Mouse (Mus musculus): ENCODE data around the gene Myl9. TPM values are rescaled to one million over a fixed set of nuclear protein-coding genes. Genes with fewer than 3 reads are reported as not detected.

The Myl9 gene
- polyA plus RNA-seq, 1 experiment from 2014 or later, result 1,736 TPM

DNA sequence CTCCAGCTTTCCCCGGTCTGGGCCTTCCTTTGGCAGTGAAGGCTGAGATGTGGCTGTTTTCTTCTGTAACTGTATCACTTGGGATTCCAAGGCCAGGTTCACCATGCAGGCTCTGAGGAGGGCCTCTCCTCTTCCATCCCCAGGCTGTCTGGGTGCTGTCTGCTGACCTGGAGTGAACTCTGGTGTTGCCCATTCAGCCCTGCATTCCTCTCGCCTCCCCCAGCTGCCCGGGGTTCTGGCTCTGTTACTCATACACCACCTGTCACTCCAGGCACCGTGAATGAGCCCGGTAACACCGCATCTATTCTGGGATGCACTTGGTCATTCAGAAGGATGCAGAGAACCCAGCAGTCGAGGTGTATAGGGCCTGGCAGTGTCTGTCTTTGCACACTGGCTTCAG lies 38.4 kb upstream of the Myl9 start:
- 23% methylated on average over 7 of the region's 7 CpGs for WGBS

GRCm38 (mm10) chr2:156737976-156738375 lies 37.2 kb upstream of the Myl9 start:
- peaks cover 19% of the 10 kb centered on the region; the same call in 1 of the 2 replicates for H3K4me1 ChIP-seq (ENCODE audit: control insufficient read depth, insufficient read depth, low read length)

More for the DNA sequence above, 38.4 kb upstream of the Myl9 start:
- Histone ChIP-seq H3K4me2 (replicated peaks; ENCODE audit: low read depth, low read length) (no peak overlapping the region), H3K27me3 (ENCODE audit: control insufficient read depth, insufficient read depth, low read length) (no peaks in the 10 kb centered on the region), H3K4me1 (ENCODE audit: control insufficient read depth, insufficient read depth, low read length) (peaks cover 18% of the 10 kb centered on the region), H3K9me3 (ENCODE audit: control insufficient read depth, low read depth, low read length) (no peaks in the 10 kb centered on the region), H3K4me3 (ENCODE audit: low read depth, low read length) (no peak overlapping the region), H3K27ac (ENCODE audit: low read length) (no peak overlapping the region), H3K9ac (replicated peaks; ENCODE audit: low read depth, low read length) (no peak overlapping the region), H3K36me3 (ENCODE audit: control insufficient read depth, insufficient read depth, low read length) (no peaks in the 10 kb centered on the region)
- ATAC-seq (ENCODE audit: insufficient number of reproducible peaks, insufficient read depth, low FRiP score, low read depth), result no peak

DNA sequence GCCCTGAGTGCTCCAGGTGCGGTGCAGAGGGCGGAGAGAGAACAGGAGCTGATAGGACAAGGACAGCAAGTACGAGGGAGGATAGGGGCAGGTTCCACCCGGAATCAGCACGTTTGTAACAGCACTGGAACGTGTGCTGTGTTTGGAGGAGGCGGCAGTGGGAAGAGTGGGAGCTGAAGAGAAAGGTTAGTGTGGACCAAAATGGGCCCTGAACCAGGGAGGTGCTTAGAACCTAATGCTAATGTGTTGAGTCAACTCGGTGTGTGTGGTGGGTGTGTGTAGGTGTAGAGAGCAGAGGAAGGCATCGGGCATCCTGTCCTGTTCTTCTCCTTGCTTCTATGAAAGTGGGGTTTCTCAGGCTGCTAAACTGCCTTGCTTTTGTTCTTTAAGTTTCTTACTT lies 34.0 kb upstream of the Myl9 start:
- no peak overlapping the region for H3K9ac ChIP-seq (replicated peaks; ENCODE audit: low read depth, low read length)
- H3K9me3 ChIP-seq (ENCODE audit: control insufficient read depth, low read depth, low read length), result no peaks in the 10 kb centered on the region
- 69% methylated on average over 9 of the region's 9 CpGs for WGBS
- H3K36me3 ChIP-seq (ENCODE audit: control insufficient read depth, insufficient read depth, low read length), result peaks cover 2% of the 10 kb centered on the region
- H3K27me3 ChIP-seq (ENCODE audit: control insufficient read depth, insufficient read depth, low read length), result no peaks in the 10 kb centered on the region
- no peak overlapping the region for H3K27ac ChIP-seq (ENCODE audit: low read length)
- no peak overlapping the region for H3K4me2 ChIP-seq (replicated peaks; ENCODE audit: low read depth, low read length)
- peaks cover 19% of the 10 kb centered on the region; the same call in 1 of the 2 replicates for H3K4me1 ChIP-seq (ENCODE audit: control insufficient read depth, insufficient read depth, low read length)
- no peak overlapping the region for H3K4me3 ChIP-seq (ENCODE audit: low read depth, low read length)
- ATAC-seq (ENCODE audit: insufficient number of reproducible peaks, insufficient read depth, low FRiP score, low read depth), result no peak

More at GRCm38 (mm10) chr2:156737976-156738375, 37.2 kb upstream of the Myl9 start:
- Histone ChIP-seq H3K36me3 (ENCODE audit: control insufficient read depth, insufficient read depth, low read length) (no peaks in the 10 kb centered on the region), H3K27me3 (ENCODE audit: control insufficient read depth, insufficient read depth, low read length) (no peaks in the 10 kb centered on the region), H3K27ac (ENCODE audit: low read length) (no peak overlapping the region), H3K4me2 (replicated peaks; ENCODE audit: low read depth, low read length) (no peak overlapping the region), H3K9ac (replicated peaks; ENCODE audit: low read depth, low read length) (no peak overlapping the region), H3K4me3 (ENCODE audit: low read depth, low read length) (no peak overlapping the region), H3K9me3 (ENCODE audit: control insufficient read depth, low read depth, low read length) (no peaks in the 10 kb centered on the region)
- no peak for ATAC-seq (ENCODE audit: insufficient number of reproducible peaks, insufficient read depth, low FRiP score, low read depth)
- 69% methylated on average over 7 of the region's 7 CpGs for WGBS

GRCm38 (mm10) chr2:156741998-156742397 lies 33.2 kb upstream of the Myl9 start:
- H3K9ac ChIP-seq (replicated peaks; ENCODE audit: low read depth, low read length), result no peak overlapping the region

DNA sequence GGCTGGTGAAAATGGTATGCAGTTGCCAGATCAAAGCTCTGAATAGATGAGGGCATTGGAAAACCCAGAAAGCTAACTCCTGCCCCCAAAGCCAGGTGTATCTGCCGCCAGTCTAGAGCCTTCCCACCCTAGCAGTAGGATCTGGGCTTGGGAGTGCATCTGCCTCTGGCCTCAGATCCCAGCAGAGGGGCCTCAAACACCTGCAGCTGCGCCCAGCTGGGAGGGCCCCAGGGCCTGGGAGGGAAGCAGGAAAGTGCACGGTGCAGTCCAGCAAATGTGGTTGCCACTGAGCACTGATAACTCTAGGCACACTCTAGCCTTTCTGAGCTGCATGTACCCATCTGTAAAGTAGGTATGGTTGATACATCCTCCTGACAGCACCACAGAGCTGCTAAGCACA lies 32.0 kb upstream of the Myl9 start:
- Histone ChIP-seq H3K9ac (replicated peaks; ENCODE audit: low read depth, low read length) (no peak overlapping the region), H3K4me2 (replicated peaks; ENCODE audit: low read depth, low read length) (no peak overlapping the region), H3K4me1 (ENCODE audit: control insufficient read depth, insufficient read depth, low read length) (0 out of 2 replicates have a peak, but pooled peaks cover 11% of the 10 kb centered on the region), H3K36me3 (ENCODE audit: control insufficient read depth, insufficient read depth, low read length) (peaks cover 20% of the 10 kb centered on the region), H3K9me3 (ENCODE audit: control insufficient read depth, low read depth, low read length) (no peaks in the 10 kb centered on the region), H3K4me3 (ENCODE audit: low read depth, low read length) (no peak overlapping the region), H3K27me3 (ENCODE audit: control insufficient read depth, insufficient read depth, low read length) (no peaks in the 10 kb centered on the region), H3K27ac (ENCODE audit: low read length) (no peak overlapping the region)
- no peak for ATAC-seq (ENCODE audit: insufficient number of reproducible peaks, insufficient read depth, low FRiP score, low read depth)
- WGBS, result 50% methylated on average over 3 of the region's 3 CpGs

More at GRCm38 (mm10) chr2:156741998-156742397, 33.2 kb upstream of the Myl9 start:
- H3K4me1 ChIP-seq (ENCODE audit: control insufficient read depth, insufficient read depth, low read length), result 0 out of 2 replicates have a peak, but pooled peaks cover 11% of the 10 kb centered on the region
- WGBS, result 44% methylated on average over 4 of the region's 4 CpGs
- H3K27me3 ChIP-seq (ENCODE audit: control insufficient read depth, insufficient read depth, low read length), result no peaks in the 10 kb centered on the region
- no peak overlapping the region for H3K4me2 ChIP-seq (replicated peaks; ENCODE audit: low read depth, low read length)
- peaks cover 9% of the 10 kb centered on the region for H3K36me3 ChIP-seq (ENCODE audit: control insufficient read depth, insufficient read depth, low read length)
- ATAC-seq (ENCODE audit: insufficient number of reproducible peaks, insufficient read depth, low FRiP score, low read depth), result no peak
- no peaks in the 10 kb centered on the region for H3K9me3 ChIP-seq (ENCODE audit: control insufficient read depth, low read depth, low read length)
- H3K27ac ChIP-seq (ENCODE audit: low read length), result no peak overlapping the region
- H3K4me3 ChIP-seq (ENCODE audit: low read depth, low read length), result no peak overlapping the region

DNA sequence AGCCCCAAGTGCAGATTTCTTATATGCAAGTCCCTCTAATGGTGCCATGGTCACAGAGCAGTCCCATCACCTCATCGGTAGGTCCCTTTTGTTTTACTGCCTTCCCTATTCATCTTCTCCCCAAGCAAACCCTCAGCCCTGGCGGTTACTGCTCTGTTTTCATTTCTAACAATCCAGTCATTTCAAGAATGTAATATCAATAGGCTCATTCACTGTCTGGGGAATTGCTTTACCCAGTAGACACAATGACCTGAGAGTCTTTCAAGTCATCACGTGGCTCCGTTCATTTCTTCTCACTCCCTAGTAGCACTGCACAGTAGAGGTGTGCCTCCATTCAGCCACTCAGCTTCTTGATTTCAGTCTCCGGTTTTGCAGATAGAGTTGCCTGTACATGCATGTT lies 30.8 kb upstream of the Myl9 start:
- Histone ChIP-seq H3K27ac (ENCODE audit: low read length) (no peak overlapping the region), H3K36me3 (ENCODE audit: control insufficient read depth, insufficient read depth, low read length) (peaks cover 31% of the 10 kb centered on the region), H3K27me3 (ENCODE audit: control insufficient read depth, insufficient read depth, low read length) (no peaks in the 10 kb centered on the region), H3K4me3 (ENCODE audit: low read depth, low read length) (no peak overlapping the region), H3K9me3 (ENCODE audit: control insufficient read depth, low read depth, low read length) (no peaks in the 10 kb centered on the region), H3K4me2 (replicated peaks; ENCODE audit: low read depth, low read length) (no peak overlapping the region), H3K4me1 (ENCODE audit: control insufficient read depth, insufficient read depth, low read length) (0 out of 2 replicates have a peak, but pooled peaks cover 11% of the 10 kb centered on the region), H3K9ac (replicated peaks; ENCODE audit: low read depth, low read length) (no peak overlapping the region)
- ATAC-seq (ENCODE audit: insufficient number of reproducible peaks, insufficient read depth, low FRiP score, low read depth), result no peak
- 75% methylated on average over 5 of the region's 5 CpGs for WGBS

GRCm38 (mm10) chr2:156747315-156747714 lies 27.9 kb upstream of the Myl9 start:
- Histone ChIP-seq H3K27me3 (ENCODE audit: control insufficient read depth, insufficient read depth, low read length) (no peaks in the 10 kb centered on the region), H3K36me3 (ENCODE audit: control insufficient read depth, insufficient read depth, low read length) (peaks cover 51% of the 10 kb centered on the region), H3K4me2 (replicated peaks; ENCODE audit: low read depth, low read length) (no peak overlapping the region), H3K9me3 (ENCODE audit: control insufficient read depth, low read depth, low read length) (no peaks in the 10 kb centered on the region), H3K4me1 (ENCODE audit: control insufficient read depth, insufficient read depth, low read length) (0 out of 2 replicates have a peak, but pooled peaks cover 3% of the 10 kb centered on the region), H3K9ac (replicated peaks; ENCODE audit: low read depth, low read length) (no peak overlapping the region), H3K4me3 (ENCODE audit: low read depth, low read length) (no peak overlapping the region), H3K27ac (ENCODE audit: low read length) (no peak overlapping the region)
- 92% methylated on average over 3 of the region's 3 CpGs for WGBS
- no peak for ATAC-seq (ENCODE audit: insufficient number of reproducible peaks, insufficient read depth, low FRiP score, low read depth)

DNA sequence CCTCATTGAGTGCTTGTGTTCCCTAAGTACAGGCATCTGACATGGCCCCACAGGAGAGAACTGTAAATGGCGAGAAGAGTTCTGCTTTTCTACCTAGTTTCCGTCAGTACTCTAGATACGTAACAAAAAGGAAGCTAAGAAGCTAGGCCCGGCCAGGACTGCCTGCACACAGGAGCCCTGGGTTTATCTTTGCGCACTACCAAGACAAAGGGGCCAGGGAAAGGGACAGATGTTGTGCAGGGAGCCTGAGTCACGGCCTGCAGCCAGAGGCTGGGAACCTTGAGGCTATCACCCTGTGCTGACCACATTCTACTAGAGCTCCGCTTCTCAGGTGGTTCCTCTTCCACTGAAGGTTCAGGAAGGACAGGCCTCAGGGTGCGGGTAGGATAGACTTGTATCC lies 25.5 kb upstream of the Myl9 start:
- WGBS, result 90% methylated on average over 8 of the region's 8 CpGs
- no peak for ATAC-seq (ENCODE audit: insufficient number of reproducible peaks, insufficient read depth, low FRiP score, low read depth)
- Histone ChIP-seq H3K27me3 (ENCODE audit: control insufficient read depth, insufficient read depth, low read length) (no peaks in the 10 kb centered on the region), H3K4me3 (ENCODE audit: low read depth, low read length) (no peak overlapping the region), H3K4me1 (ENCODE audit: control insufficient read depth, insufficient read depth, low read length) (no peaks in the 10 kb centered on the region), H3K9ac (replicated peaks; ENCODE audit: low read depth, low read length) (no peak overlapping the region), H3K4me2 (replicated peaks; ENCODE audit: low read depth, low read length) (no peak overlapping the region), H3K27ac (ENCODE audit: low read length) (no peak overlapping the region), H3K9me3 (ENCODE audit: control insufficient read depth, low read depth, low read length) (no peaks in the 10 kb centered on the region), H3K36me3 (ENCODE audit: control insufficient read depth, insufficient read depth, low read length) (peaks cover 67% of the 10 kb centered on the region)

GRCm38 (mm10) chr2:156756937-156757336 lies 18.3 kb upstream of the Myl9 start:
- H3K4me2 ChIP-seq (replicated peaks; ENCODE audit: low read depth, low read length), result no peak overlapping the region
- no peak overlapping the region for H3K4me3 ChIP-seq (ENCODE audit: low read depth, low read length)
- no peak for ATAC-seq (ENCODE audit: insufficient number of reproducible peaks, insufficient read depth, low FRiP score, low read depth)
- H3K36me3 ChIP-seq (ENCODE audit: control insufficient read depth, insufficient read depth, low read length), result peaks cover 64% of the 10 kb centered on the region
- no peak overlapping the region for H3K27ac ChIP-seq (ENCODE audit: low read length)
- 87% methylated on average over 9 of the region's 9 CpGs for WGBS
- H3K9ac ChIP-seq (replicated peaks; ENCODE audit: low read depth, low read length), result no peak overlapping the region
- no peaks in the 10 kb centered on the region for H3K4me1 ChIP-seq (ENCODE audit: control insufficient read depth, insufficient read depth, low read length)
- H3K27me3 ChIP-seq (ENCODE audit: control insufficient read depth, insufficient read depth, low read length), result no peaks in the 10 kb centered on the region
- H3K9me3 ChIP-seq (ENCODE audit: control insufficient read depth, low read depth, low read length), result no peaks in the 10 kb centered on the region; the same call in 1 of the 2 replicates

All from stomach, embryonic 14.5 days (tissue).